Mouse (Mus musculus): ENCODE results near the gene Syce3. TPM values are rescaled to one million over a fixed set of nuclear protein-coding genes. Genes with fewer than 3 reads are reported as not detected.

Syce3 gene
- total RNA-seq, 2 experiments from 2014 or later: 0.87 TPM; not detected in 1

DNA sequence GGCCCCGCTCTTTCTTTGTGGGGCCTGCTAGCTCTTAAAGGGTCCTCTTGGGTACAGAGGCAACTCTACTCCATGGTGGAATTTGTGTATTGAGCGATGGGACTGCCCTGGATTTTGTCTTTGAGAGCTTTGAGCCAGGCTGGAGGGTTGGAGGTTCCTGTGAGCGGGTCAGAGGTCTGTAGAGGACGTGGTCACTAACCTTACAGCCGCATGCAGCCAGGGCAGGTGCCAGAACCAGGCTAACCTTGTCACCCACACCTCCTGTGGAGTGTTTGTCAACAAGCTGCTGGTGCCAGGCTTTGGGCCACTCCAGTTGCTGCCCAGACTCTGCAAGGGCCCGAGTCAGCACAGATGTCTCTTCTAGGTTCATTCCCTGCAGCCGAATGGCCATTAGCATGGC, 34.3 kb downstream of the Syce3 start:
- intact Hi-C loops (cut with DNase I): loop anchor here (5.0 kb wide), 1 partner anchor 91 kb away; no protein-coding TSS in a partner anchor
- DNase-seq (ENCODE audit: low spot score in 2 of 2): no peak

DNA sequence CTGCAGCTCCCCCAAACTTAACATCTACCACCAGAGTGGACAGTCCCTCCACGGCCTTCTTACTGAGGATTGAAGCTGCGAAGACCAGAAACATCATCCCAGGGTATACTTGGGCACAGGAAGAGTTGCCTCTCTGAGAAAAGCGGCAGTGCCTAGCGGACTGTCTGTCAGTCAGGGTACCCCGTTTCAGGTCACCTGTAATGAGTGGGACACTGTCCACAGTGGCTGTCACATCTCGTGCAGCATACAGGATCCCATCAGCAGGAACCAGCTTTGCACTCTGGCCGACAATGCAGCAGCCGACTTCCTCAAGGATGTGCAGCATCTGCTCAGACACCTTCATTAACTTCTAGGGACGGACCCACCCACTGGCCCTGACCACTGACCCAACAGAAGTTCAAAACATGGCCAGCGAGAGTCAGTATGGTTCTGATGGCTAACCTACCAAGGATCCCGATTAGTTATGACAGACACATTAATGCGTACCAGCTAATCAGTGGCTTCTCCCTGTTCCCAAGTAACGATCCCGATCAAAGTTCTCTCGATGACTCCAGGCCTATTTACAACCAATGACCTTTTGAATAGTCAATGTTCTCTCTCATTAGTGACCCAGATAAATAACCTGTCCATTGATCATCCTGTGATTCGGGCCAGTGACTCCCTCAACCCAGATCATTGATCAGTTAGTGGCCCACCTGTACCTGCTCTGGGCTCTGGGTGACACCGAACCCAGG, 35.3 kb downstream of the Syce3 start:
- no peak for DNase-seq (ENCODE audit: low spot score in 2 of 2)
- intact Hi-C loops (cut with DNase I): loop anchor here (5.0 kb wide), 1 partner anchor 92 kb away; no protein-coding TSS in a partner anchor

GRCm38 (mm10) chr15:89374340-89374739, 36.0 kb downstream of the Syce3 start:
- no peak for DNase-seq (ENCODE audit: low spot score in 2 of 2)
- intact Hi-C loops (cut with DNase I): no loop called here

GRCm38 (mm10) chr15:89373762-89374248, 36.5 kb downstream of the Syce3 start, which contains the start of gene Sco2:
TSS of gene Sco2 (minus strand) at chr15:89373846.
- intact Hi-C loops (cut with DNase I): loop anchor here (2.0 kb wide), 1 partner anchor 19 kb away; the partner anchor contains the start of genes Lmf2 and Ncaph2
- peak; percentile 93 for DNase-seq (ENCODE audit: low spot score in 2 of 2)

DNA sequence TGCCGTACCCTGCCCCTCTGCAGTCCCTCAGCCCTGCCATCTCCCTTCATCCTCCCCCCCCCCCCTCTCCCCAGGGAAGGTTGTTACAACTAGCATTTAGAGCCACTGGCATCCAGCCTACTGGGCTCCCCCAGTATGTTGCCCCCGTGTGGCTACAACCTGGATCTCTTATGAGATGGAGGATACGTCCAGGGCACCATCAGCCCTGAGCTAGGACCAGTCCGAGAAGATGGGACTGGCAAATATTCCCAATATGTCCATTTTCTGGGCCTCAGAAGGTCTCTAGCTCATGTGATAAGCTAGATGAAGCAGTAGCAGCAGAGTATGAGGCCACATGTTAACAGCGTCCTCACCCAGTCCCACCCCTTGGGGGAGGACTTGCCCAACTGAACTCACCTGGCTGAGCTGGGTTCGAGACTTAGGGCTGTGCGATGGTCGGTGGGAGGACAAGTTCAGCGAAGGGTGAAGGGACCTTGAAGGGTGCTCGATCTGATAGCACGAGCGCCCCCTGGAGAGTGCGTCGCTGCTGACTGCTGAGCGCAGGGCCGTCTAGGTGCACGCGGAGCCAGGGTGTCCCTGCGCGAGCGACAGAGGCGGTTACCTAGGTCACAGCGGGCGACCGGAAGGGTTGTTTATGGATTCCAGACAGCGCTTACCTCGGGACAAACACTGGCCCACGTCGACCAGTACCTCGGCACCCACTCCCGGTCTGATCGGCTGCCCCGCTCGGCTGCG, 37.1 kb downstream of the Syce3 start:
- intact Hi-C loops (cut with DNase I): loop anchor here (2.0 kb wide), 1 partner anchor 18 kb away; the partner anchor contains the start of genes Lmf2 and Ncaph2
- DNase-seq (ENCODE audit: low spot score in 2 of 2): peak; percentile 81 to 83

GRCm38 (mm10) chr15:89372536-89372935, 37.8 kb downstream of the Syce3 start:
- no peak for DNase-seq (ENCODE audit: low spot score in 2 of 2)
- intact Hi-C loops (cut with DNase I): loop anchor here (2.0 kb wide), 1 partner anchor 18 kb away; the partner anchor contains the start of genes Lmf2 and Ncaph2

DNA sequence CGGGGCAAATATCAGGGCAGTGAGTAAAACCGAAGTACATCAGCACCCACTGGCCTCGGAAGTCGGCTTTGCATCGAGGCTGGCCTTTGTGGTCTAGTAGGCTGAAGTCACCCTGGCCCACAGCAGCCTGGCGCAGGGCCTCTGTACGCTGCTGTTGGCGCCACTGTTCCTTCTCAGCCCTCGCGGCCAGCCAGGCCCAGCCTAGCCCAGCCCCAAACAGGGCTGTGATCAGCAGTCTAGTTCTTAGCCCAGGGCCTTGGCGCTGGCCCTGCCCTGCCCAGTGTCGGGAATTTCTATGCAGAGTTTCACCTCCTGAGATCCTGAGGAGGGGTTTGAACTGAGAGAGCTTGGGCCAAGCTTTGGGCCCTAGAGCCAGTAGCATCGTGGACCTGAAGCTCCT, 38.2 kb downstream of the Syce3 start:
- intact Hi-C loops (cut with DNase I): loop anchor here (2.0 kb wide), 1 partner anchor 17 kb away; the partner anchor contains the start of genes Lmf2 and Ncaph2
- no peak for DNase-seq (ENCODE audit: low spot score in 2 of 2)

- no peak for DNase-seq (ENCODE audit: low spot score in 2 of 2)
- intact Hi-C loops (cut with DNase I): no loop called here
Measured at GRCm38 (mm10) chr15:89365141-89365551, 45.2 kb downstream of the Syce3 start.

DNA sequence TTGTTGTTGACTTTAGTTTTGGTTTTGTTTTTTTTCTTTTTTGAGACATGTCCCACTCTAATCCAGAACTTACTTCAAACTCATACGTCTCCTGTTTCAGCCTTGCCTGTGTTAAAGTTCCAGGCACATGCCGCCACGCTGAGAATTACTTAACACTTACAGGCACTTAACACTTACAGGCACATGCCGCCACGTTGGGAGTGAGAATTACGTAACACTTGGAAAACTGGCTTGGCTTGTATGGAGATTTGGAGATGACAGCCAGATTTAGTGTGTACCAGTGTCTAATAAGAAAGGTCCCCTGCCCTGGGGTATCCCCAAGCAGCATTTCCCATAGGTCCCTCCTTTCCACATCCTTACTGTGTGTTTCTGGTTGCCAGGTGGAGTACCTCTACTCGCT, 47.3 kb downstream of the Syce3 start:
- DNase-seq (ENCODE audit: low spot score in 2 of 2): no peak
- intact Hi-C loops (cut with DNase I): no loop called here

DNA sequence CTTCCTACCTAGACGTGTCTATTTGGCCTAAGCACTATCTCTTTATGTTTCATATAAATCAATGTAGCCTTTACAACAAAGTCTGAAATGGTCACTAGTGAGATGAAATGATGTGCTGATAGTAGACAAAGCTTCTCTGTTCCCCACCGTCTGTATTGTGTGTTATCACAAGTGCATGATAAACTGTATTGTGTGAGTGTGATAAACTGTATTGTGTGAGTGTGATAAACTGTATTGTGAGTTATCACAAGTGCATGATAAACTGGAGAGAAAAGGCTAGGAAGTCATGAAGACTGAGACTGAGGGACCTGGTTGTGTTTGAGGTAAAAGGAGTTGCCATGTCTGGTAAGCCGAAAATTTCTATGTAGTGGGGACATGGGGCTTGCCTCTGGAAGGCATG, 51.5 kb downstream of the Syce3 start:
- DNase-seq (ENCODE audit: low spot score in 2 of 2): no peak
- intact Hi-C loops (cut with DNase I): loop anchor here (5.0 kb wide), 1 partner anchor 236 kb away; the partner anchor contains the start of gene Tubgcp6

GRCm38 (mm10) chr15:89356372-89356771, 53.9 kb downstream of the Syce3 start:
- intact Hi-C loops (cut with DNase I): loop anchor here (5.0 kb wide), 1 partner anchor 234 kb away; the partner anchor contains the start of gene Tubgcp6

DNA sequence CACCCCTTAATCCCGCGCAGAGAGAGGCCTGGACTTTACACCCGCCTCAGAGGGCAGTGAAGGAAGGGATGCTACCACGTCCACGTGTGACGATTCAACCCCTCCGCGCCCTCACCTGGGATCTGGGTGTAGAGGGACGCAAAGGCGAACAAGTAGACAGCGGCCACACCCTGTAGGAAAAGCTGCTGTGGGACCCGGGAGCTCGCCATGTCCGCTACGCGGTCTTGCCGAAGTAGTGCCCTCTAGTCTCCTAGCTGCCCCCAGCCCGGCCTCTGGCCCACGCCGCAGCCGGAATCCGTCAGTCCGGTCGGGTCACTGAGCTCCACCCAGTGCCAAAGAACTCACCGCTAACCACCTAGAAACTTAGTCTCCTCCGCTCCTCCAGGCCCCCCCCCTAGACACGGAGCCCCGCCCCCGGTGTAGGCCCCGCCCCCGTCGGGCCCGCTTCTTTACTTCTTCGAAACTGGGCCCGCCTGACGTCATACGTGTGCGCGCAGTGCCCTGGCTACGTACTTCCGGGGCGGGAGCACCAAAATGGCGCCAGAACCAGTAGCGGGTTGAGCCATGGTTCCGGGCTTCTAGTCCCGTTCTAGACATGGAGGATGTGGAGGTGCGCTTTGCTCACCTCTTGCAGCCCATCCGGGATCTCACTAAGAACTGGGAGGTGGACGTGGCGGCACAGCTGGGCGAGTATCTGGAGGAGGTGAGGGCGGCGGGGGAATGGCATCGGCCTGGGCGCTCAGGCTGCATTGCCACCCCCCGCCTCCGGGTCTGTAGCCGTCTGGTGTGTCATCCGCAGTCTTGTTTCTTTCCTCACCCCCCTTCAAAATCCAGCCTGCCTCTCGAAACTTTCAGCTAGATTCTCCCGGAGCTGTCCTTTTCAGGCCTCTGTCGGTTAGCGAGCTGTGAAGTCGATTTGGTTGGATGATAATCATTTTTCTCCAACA, 54.8 kb downstream of the Syce3 start, which contains the start of the genes Lmf2 and Ncaph2:
Gene Lmf2, minus strand, starts transcription at position 419 of the 947 bp plus-strand sequence.
Gene Ncaph2, plus strand, starts transcription at position 479 of the 947 bp plus-strand sequence.
- peak; percentile 94 to 96 for DNase-seq (ENCODE audit: low spot score in 2 of 2)
- intact Hi-C loops (cut with DNase I): loop anchor here (1.0 to 5.0 kb wide), 4 partner anchors 17 to 233 kb away; partner anchors contain the start of genes C730034F03Rik, Chkb, Gm44502 and Sbf1

More at GRCm38 (mm10) chr15:89356372-89356771, 53.9 kb downstream of the Syce3 start:
- peak; percentile 60 to 67 for DNase-seq (ENCODE audit: low spot score in 2 of 2)

GRCm38 (mm10) chr15:89354455-89354854, 55.8 kb downstream of the Syce3 start:
- intact Hi-C loops (cut with DNase I): loop anchor here (2.0 kb wide), 2 partner anchors 18 to 40 kb away; partner anchors contain the start of genes Sbf1 and Sco2
- no peak for DNase-seq (ENCODE audit: low spot score in 2 of 2)

- intact Hi-C loops (cut with DNase I): loop anchor here (2.0 kb wide), 2 partner anchors 19 to 39 kb away; partner anchors contain the start of genes Sbf1 and Sco2
- DNase-seq (ENCODE audit: low spot score in 2 of 2): no peak
Measured at GRCm38 (mm10) chr15:89353837-89354236, 56.5 kb downstream of the Syce3 start.

GRCm38 (mm10) chr15:89352795-89353194, 57.5 kb downstream of the Syce3 start:
- DNase-seq (ENCODE audit: low spot score in 2 of 2): no peak
- intact Hi-C loops (cut with DNase I): no loop called here

- DNase-seq (ENCODE audit: low spot score in 2 of 2): no peak
- intact Hi-C loops (cut with DNase I): no loop called here
Measured at GRCm38 (mm10) chr15:89352054-89352453, 58.2 kb downstream of the Syce3 start.

DNA sequence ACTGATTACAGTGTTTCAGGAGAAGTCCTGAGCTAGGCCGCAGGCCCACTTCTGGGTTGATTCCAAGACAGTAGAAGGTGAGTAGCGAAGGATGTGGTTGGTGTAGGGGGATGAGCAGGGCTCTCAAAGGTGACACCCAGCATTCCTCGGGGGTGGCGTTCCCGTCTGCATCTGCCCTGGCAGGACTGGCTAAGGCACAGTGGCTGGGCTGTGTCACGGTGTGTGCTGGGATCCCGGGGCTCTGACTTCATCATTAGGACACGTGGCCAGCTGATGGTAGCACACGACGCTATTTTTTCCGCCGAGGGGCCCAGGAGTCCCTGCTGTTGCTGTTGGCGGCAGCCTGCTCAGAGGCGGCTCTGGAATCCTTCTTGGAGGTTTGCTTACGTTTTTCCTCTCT, 59.0 kb downstream of the Syce3 start:
- intact Hi-C loops (cut with DNase I): no loop called here
- DNase-seq (ENCODE audit: low spot score in 2 of 2): no peak

DNA sequence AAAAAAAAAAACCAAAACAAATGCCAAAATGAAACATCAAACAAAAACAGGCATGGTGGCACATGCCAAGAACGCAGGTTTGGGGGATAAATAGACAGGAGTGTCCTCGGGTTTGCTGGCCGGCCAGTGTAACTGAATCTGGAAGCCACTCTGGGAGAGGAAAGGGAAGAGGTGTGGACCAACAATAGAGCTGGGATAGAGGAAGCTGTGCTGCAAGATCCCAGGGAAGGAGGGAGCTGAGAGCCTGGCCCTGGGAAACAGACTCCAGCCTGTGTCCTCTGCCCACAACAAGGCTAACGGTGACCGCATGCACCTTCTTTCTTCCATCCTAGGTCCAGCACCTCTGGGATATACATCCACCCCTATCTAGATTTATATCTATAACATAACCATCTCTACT, 59.9 kb downstream of the Syce3 start:
- no peak for DNase-seq (ENCODE audit: low spot score in 2 of 2)
- intact Hi-C loops (cut with DNase I): no loop called here
